Mouse (Mus musculus) erythroblast, embryonic 14.5 days (primary cell): ENCODE data around the gene Tm4sf20. TPM values are rescaled to one million over a fixed set of nuclear protein-coding genes. Genes with fewer than 3 reads are reported as not detected.

Source experiments
- H3K27me3 ChIP-seq: 2 replicates; pipeline ENCODE4 v1.6.1; 2012; ENCODE audit warnings: inconsistent platforms; ENCODE audit not compliant: control insufficient read depth
- H3K36me3 ChIP-seq: 2 replicates; pipeline ENCODE4 v1.6.1; 2012; ENCODE audit warnings: mild to moderate bottlenecking, inconsistent platforms; ENCODE audit not compliant: control insufficient read depth
- H3K4me1 ChIP-seq: 2 replicates; pipeline ENCODE4 v1.6.1; 2012; ENCODE audit warnings: inconsistent platforms; ENCODE audit not compliant: control insufficient read depth
- H3K4me3 ChIP-seq: replicated peaks from 2 replicates; pipeline ENCODE3; 2012; ENCODE audit warnings: moderate library complexity, mild to moderate bottlenecking, inconsistent platforms
- H3K9me3 ChIP-seq: 2 replicates; pipeline ENCODE4 v1.6.1; 2012; ENCODE audit warnings: low read length, inconsistent platforms, mixed read lengths; ENCODE audit not compliant: control insufficient read depth
- GATA1 ChIP-seq: IDR thresholded peaks from 2 replicates; pipeline ENCODE4 v1.6.1; 2012; ENCODE audit warnings: low read length, inconsistent platforms, mixed read lengths
- TAL1 ChIP-seq: IDR thresholded peaks from 3 replicates; pipeline ENCODE4 v1.6.1; 2012; ENCODE audit warnings: low read length, inconsistent platforms, mixed read lengths
- polyA plus RNA-seq: library from polyadenylated mRNA; stranded (reverse); fragments of >175 nt; gene quantifications from 2 replicates; pipeline ENCODE4 v1.2.3, GENCODE M21; 2012

Gene Tm4sf20
- polyA plus RNA-seq, 1 experiment = not detected

DNA sequence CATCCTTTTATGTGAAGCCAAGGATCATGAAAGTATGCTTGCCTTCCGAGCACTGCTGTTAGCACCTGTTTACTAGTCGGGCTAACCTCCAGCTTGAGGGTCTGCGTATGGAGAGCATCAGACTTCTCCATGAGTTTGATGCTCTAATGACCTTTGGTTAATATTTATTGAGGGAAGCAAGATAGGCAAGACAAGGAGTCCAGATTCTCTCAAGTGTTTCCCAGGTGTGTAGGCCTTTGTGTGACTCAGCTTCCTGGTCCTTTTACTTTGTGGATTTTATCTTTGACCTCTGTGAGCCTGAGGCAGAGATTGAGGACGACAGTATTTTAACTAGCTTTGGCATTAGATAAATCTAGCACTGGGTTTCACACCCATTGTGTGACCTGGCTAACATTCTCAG is 1.6 kb downstream of the Tm4sf20 start:
- TF ChIP-seq TAL1 = no peak
- TF ChIP-seq GATA1 = no peak
- no peak overlapping the region for H3K4me3 ChIP-seq
- H3K36me3 ChIP-seq = peaks cover 8% of the 10 kb centered on the region
- no peaks in the 10 kb centered on the region for H3K27me3 ChIP-seq
- no peaks in the 10 kb centered on the region; the same call in 1 of the 2 replicates for H3K4me1 ChIP-seq
- H3K9me3 ChIP-seq = 0 out of 2 replicates have a peak, but pooled peaks cover 2% of the 10 kb centered on the region

DNA sequence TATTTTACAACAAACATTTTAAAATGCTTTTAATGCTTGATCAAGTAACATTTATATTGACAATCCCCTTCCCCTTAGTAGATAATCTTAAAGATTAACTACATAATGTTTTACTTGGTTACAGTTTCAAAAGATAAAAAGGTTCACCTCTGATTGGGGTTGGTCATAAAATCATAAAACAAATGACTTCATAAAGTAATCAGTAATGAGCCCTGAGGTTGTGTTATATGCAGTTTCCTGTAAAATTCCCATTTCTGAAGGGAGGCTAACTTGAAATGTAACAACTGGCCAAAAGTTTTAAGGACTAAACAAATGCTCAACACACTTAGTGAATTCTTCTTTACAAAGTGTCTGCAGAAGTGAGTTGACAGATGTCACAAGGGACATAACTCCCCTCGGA is 2.0 kb downstream of the Tm4sf20 start:
- H3K36me3 ChIP-seq = peaks cover 10% of the 10 kb centered on the region
- TF ChIP-seq GATA1 = no peak
- H3K9me3 ChIP-seq = 0 out of 2 replicates have a peak, but pooled peaks cover 2% of the 10 kb centered on the region
- no peak overlapping the region for H3K4me3 ChIP-seq
- no peaks in the 10 kb centered on the region for H3K27me3 ChIP-seq
- no peaks in the 10 kb centered on the region; the same call in 1 of the 2 replicates for H3K4me1 ChIP-seq

DNA sequence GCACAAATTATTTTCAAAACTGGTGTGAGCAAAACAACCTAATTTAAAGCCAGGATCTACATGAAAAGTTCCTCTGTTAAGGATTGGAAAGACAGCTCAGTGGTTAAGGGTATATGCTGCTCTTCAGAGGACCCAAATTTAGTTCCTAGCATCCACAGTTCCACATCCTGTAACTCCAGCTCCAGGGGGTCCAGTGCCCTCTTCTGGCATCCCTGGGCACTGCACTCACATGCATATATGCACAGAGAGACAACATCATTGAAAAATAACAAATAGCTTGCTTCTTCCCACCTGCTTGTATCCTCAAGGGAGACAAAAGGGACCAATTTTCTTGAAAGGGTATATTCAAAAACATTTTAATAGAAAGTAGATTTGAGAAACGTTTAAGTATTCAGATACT is 6.0 kb downstream of the Tm4sf20 start:
- H3K36me3 ChIP-seq = peaks cover 42% of the 10 kb centered on the region
- no peak overlapping the region for H3K4me3 ChIP-seq
- H3K9me3 ChIP-seq = 0 out of 2 replicates have a peak, but pooled peaks cover 2% of the 10 kb centered on the region
- TF ChIP-seq TAL1 (no peak), GATA1 (no peak)
- H3K27me3 ChIP-seq = no peaks in the 10 kb centered on the region
- H3K4me1 ChIP-seq = no peaks in the 10 kb centered on the region

DNA sequence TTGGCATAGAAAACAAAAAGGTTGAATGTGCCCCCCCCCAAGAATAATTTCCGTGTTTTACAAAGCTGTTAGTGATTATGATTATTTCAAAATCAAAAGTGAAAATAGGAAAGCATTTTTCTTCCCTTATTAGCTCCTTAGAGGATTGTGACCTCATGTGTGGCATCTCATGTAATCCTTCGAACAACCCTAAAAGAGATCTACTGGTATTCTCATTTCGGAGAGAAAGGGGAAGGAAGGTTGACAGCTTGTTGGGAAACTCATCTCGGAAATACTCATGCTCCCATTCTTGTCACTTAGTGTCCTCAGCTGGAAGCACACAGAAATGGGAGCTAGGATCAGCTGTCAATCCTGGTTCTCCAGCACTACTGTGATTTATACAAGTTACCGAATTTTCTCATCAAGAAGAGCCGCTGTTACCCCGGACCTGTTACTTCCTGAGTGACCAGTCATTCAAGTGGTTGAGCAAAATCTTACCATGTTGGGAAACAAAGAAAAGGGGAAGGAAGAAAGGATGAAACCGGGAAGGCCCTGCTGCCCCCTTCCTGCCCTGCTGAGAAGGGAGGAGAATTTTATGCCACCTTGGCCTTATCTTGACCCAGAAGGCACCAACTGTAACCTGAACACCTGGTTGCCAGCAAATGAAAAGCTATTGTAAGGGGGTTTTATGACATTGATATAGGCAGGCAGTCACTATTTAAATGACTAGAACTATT is 6.6 kb downstream of the Tm4sf20 start:
- Histone ChIP-seq H3K36me3 (peaks cover 49% of the 10 kb centered on the region), H3K4me1 (no peaks in the 10 kb centered on the region), H3K9me3 (0 out of 2 replicates have a peak, but pooled peaks cover 2% of the 10 kb centered on the region), H3K4me3 (no peak overlapping the region), H3K27me3 (no peaks in the 10 kb centered on the region)
- TF ChIP-seq GATA1 (no peak), TAL1 (no peak)

DNA sequence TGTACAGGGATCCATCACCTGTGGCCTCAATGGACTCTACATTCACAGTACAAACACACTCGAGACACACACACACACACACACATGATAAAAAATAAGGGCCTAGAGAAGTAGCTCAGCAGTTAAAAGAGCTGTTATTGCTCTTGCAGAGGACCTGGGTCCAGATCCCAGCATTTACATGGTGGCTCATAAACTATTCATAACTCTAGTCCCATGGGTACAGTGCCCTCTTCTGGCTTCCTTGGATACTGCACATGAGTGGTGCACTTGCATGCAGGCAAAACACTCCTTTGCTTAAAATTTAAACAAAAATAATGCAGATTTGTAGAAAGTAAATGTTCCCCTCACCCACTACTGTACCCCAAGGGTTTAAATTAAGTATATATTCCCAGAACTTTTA is 8.7 kb downstream of the Tm4sf20 start:
- TF ChIP-seq TAL1 (no peak), GATA1 (no peak)
- no peaks in the 10 kb centered on the region for H3K27me3 ChIP-seq
- 0 out of 2 replicates have a peak, but pooled peaks cover 2% of the 10 kb centered on the region for H3K9me3 ChIP-seq
- peaks cover 69% of the 10 kb centered on the region for H3K36me3 ChIP-seq
- H3K4me1 ChIP-seq = no peaks in the 10 kb centered on the region
- no peak overlapping the region for H3K4me3 ChIP-seq

DNA sequence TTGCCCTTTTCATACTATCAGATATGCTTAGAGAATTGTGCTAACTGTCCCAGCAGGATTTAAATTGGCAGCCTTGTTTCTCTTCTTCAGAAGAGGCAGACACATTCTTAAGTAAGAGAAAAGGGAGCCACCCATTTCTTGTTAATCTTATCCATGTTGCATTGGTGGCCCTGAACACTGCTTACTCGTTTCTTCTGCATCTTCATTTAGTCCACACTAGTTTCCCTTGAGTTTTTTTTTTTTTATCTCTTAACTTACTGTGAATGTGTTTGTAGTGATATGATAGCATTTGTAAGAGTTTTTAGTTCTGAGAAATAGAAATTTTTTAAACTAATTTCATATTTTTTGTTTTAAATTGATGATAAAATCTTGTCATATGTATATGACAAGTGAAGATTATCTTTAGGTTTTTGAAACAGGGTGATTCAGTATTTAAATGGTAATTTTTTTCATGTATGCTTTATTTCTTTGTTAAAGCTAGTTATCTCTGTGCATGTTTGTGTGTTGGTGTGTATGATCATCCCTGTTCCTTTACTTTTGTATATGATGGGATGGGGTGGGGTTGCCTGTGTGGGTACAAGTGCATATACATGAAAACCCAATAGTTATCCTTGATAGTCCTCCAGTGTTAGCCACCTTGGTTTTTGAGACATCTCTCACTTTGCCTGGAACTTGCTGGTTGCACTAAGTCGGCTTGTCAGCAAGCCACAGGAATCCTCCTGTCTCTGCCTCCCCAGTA is 20.4 kb downstream of the Tm4sf20 start:
- peaks cover 87% of the 10 kb centered on the region for H3K36me3 ChIP-seq
- H3K4me1 ChIP-seq = peaks cover 15% of the 10 kb centered on the region
- TF ChIP-seq TAL1 (no peak), GATA1 (no peak)
- H3K4me3 ChIP-seq = no peak overlapping the region
- no peaks in the 10 kb centered on the region for H3K27me3 ChIP-seq
- no peaks in the 10 kb centered on the region for H3K9me3 ChIP-seq

DNA sequence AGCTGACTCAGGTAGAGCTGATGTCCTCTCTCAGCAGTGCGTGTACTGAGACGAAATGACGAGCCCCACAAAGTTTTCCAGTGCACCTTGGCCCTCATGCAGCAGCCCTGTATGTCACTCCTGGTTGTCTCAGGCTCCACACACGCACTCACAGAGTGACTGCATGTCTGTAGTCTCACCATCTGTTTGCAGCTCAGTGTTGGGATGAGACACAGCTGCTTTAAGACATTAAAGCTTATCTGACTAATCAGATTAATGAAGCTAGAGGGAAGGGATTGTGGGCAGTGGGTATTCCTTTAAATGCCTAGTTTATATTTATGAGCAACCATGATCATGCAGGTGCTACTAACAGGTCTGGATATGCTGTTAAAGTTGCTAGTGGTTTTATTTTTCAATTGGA is 21.9 kb downstream of the Tm4sf20 start:
- H3K4me3 ChIP-seq = no peak overlapping the region
- H3K9me3 ChIP-seq = no peaks in the 10 kb centered on the region
- no peaks in the 10 kb centered on the region for H3K27me3 ChIP-seq
- H3K4me1 ChIP-seq = peaks cover 15% of the 10 kb centered on the region
- TF ChIP-seq GATA1 (no peak), TAL1 (no peak)
- peaks cover 87% of the 10 kb centered on the region for H3K36me3 ChIP-seq

DNA sequence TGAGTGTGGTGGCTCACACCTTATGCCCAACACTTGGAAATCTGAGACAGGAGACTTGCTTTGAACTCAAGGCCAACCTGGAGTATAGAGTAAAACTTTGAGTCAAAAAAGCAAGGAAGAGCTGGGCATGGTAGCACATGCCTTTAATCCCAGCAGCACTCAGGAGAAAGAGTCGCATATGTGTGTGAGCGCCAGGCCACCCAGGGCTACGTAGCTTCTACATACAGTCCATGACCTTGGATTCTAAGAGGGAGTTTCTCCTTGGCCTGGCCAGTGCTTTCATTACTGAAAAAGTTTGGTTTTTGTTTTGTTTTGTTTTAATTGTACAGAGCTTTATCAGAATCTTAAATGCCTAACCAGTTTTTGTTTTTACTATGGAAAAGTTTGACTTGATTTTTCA is 24.3 kb downstream of the Tm4sf20 start:
- H3K27me3 ChIP-seq = no peaks in the 10 kb centered on the region
- H3K4me3 ChIP-seq = no peak overlapping the region
- no peak for TF ChIP-seq TAL1
- TF ChIP-seq GATA1 = no peak
- no peaks in the 10 kb centered on the region for H3K9me3 ChIP-seq
- peaks cover 15% of the 10 kb centered on the region for H3K4me1 ChIP-seq
- peaks cover 85% of the 10 kb centered on the region for H3K36me3 ChIP-seq

DNA sequence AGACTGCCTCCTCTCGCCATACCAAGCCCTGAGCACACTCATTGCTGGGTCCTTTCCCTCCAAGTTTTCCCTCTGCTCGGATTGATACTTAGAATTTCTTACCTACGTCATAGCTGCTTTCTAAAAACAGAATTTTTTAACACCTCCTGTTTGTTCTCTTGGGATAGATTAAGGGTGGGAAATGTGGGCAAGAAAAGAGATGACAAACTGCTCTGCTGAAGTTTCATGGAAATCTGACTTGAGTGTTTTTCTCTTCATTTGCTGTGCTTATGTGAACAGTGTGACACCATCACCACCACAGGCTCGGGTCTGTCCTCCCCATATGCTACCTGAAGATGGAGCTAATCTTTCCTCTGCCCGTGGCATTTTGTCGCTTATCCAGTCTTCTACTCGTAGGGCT is 26.7 kb downstream of the Tm4sf20 start:
- Histone ChIP-seq H3K27me3 (no peaks in the 10 kb centered on the region), H3K9me3 (no peaks in the 10 kb centered on the region), H3K36me3 (peaks cover 88% of the 10 kb centered on the region), H3K4me3 (no peak overlapping the region), H3K4me1 (peaks cover 3% of the 10 kb centered on the region; the same call in 1 of the 2 replicates)
- TF ChIP-seq GATA1 = no peak
- no peak for TF ChIP-seq TAL1
